Mouse (Mus musculus): Measurements from ENCODE around the gene Lyrm7.

Gene Lyrm7

GRCm38 (mm10) chr11:54845470-54846442, 15.0 kb downstream of the Lyrm7 start:
- DNase-seq = no peak

GRCm38 (mm10) chr11:54844959-54845358, 15.8 kb downstream of the Lyrm7 start:
- no peak for DNase-seq

- no peak for DNase-seq
These were observed 16.3 kb downstream of the Lyrm7 start for GRCm38 (mm10) chr11:54844424-54844823.

- DNase-seq = no peak
These were observed 19.8 kb downstream of the Lyrm7 start for GRCm38 (mm10) chr11:54840891-54841290.

GRCm38 (mm10) chr11:54839696-54840095, 21.0 kb downstream of the Lyrm7 start:
- DNase-seq = no peak

GRCm38 (mm10) chr11:54836106-54836505, 24.6 kb downstream of the Lyrm7 start:
- DNase-seq = peak; percentile 43 to 61

GRCm38 (mm10) chr11:54834596-54834995, 26.1 kb downstream of the Lyrm7 start:
- no peak for DNase-seq

GRCm38 (mm10) chr11:54833833-54834232, 26.9 kb downstream of the Lyrm7 start:
- no peak for DNase-seq

- no peak for DNase-seq
These were observed 33.9 kb downstream of the Lyrm7 start for GRCm38 (mm10) chr11:54826819-54827218.

GRCm38 (mm10) chr11:54825774-54826173, 34.9 kb downstream of the Lyrm7 start:
- no peak for DNase-seq

- no peak for DNase-seq
These were observed 37.2 kb downstream of the Lyrm7 start for GRCm38 (mm10) chr11:54823467-54823866.

GRCm38 (mm10) chr11:54819489-54819888, 41.2 kb downstream of the Lyrm7 start:
- no peak for DNase-seq

- DNase-seq = no peak
These were observed 43.3 kb downstream of the Lyrm7 start for GRCm38 (mm10) chr11:54817449-54817848.

GRCm38 (mm10) chr11:54815659-54816058, 45.1 kb downstream of the Lyrm7 start:
- no peak for DNase-seq

- no peak for DNase-seq
These were observed 47.8 kb downstream of the Lyrm7 start for GRCm38 (mm10) chr11:54812812-54813516.

GRCm38 (mm10) chr11:54812314-54812713, 48.4 kb downstream of the Lyrm7 start:
- no peak for DNase-seq

GRCm38 (mm10) chr11:54811054-54811453, 49.7 kb downstream of the Lyrm7 start:
- no peak for DNase-seq

- DNase-seq = no peak
These were observed 51.1 kb downstream of the Lyrm7 start for GRCm38 (mm10) chr11:54809582-54809981.

- no peak for DNase-seq
These were observed 52.5 kb downstream of the Lyrm7 start for GRCm38 (mm10) chr11:54808177-54808576.

- DNase-seq = no peak
These were observed 53.0 kb downstream of the Lyrm7 start for GRCm38 (mm10) chr11:54807669-54808068.

GRCm38 (mm10) chr11:54806891-54807290, 53.8 kb downstream of the Lyrm7 start:
- DNase-seq = no peak

GRCm38 (mm10) chr11:54805196-54805595, 55.5 kb downstream of the Lyrm7 start:
- no peak for DNase-seq

- no peak for DNase-seq
These were observed 58.1 kb downstream of the Lyrm7 start for GRCm38 (mm10) chr11:54802621-54803020.
